Mouse (Mus musculus): ENCODE results near the gene Eno1. TPM values are rescaled to one million over a fixed set of nuclear protein-coding genes. Genes with fewer than 3 reads are reported as not detected.

Eno1 gene
- total RNA-seq (2012; rRNA removed), result 254 and 516 TPM in 2 replicates
- 1,000 to 10,000 TPM in 1 of 2 experiments, 100 to 1,000 TPM in 1; 737 to 5,492 TPM for polyA plus RNA-seq (2012; ENCODE audit: insufficient read depth in 1 of 2, insufficient read length in 2 of 2, low read depth in 1 of 2, low replicate concordance in 2 of 2, missing spikeins in 1 of 2)

- peak within 1 kb of the TSS; percentile 88 for H3K27ac ChIP-seq (ENCODE audit: control insufficient read depth, low read depth, low read length)
- peaks cover 47% of the 10 kb centered on the region for H3K79me2 ChIP-seq (ENCODE audit: control insufficient read depth, insufficient read depth, low read length, poor library complexity)
- peak; percentile 98 for DNase-seq (ENCODE audit: low read depth, low spot score)
- H3K4me3 ChIP-seq (ENCODE audit: control insufficient read depth in 1 of 2, insufficient read depth in 1 of 2, low read depth in 2 of 2, low read length in 2 of 2), result peak within 1 kb of the TSS; percentile 91 to 99
- H3K9me3 ChIP-seq (replicated peaks; ENCODE audit: insufficient read depth, low read length), result no peaks in the 10 kb centered on the region
- no peaks in the 10 kb centered on the region for H3K27me3 ChIP-seq (ENCODE audit: control insufficient read depth in 1 of 2, insufficient read depth in 2 of 2, low read length in 2 of 2)
- H3K4me1 ChIP-seq (ENCODE audit: control insufficient read depth in 1 of 2, insufficient read depth in 2 of 2, low read length in 2 of 2), result peaks cover 7 to 37% of the 10 kb centered on the region in 2 experiments
- H3K36me3 ChIP-seq (ENCODE audit: control insufficient read depth in 1 of 2, insufficient read depth in 2 of 2, low read length in 2 of 2), result peaks cover 8 to 37% of the 10 kb centered on the region in 2 experiments
- H3K9ac ChIP-seq (ENCODE audit: control insufficient read depth, low read depth, low read length, poor library complexity, severe bottlenecking), result peak within 1 kb of the TSS; percentile 92
- TF ChIP-seq HCFC1 (IDR thresholded peaks at IDR 0.05; ENCODE audit: low read depth, low read length) (peak; percentile 68), BHLHE40 (IDR thresholded peaks at IDR 0.05; ENCODE audit: borderline replicate concordance, low read depth, low read length) (peak; percentile 53; the same call in 1 of the 2 replicates), MAX (IDR thresholded peaks at IDR 0.05; ENCODE audit: low read length) (0 out of 2 replicates have a peak, but pooled peaks have one; percentile 44), ZC3H11A (IDR thresholded peaks at IDR 0.05; ENCODE audit: low read depth, low read length) (no peak), EP300 (IDR thresholded peaks at IDR 0.05; ENCODE audit: low read depth in 1 of 2, low read length in 2 of 2) (peak in 1 of 2 experiments; percentile 23; a peak in 1 of 4 replicates), SIN3A (IDR thresholded peaks at IDR 0.05; ENCODE audit: low read length) (peak; percentile 54), JUND (IDR thresholded peaks at IDR 0.05; ENCODE audit: low read depth, low read length) (no peak), ELF1 (IDR thresholded peaks at IDR 0.05; ENCODE audit: low read depth, low read length) (peak; percentile 16; the same call in 1 of the 2 replicates), MAZ (IDR thresholded peaks at IDR 0.05; ENCODE audit: low read depth, low read length) (peak; percentile 95), NELFE (IDR thresholded peaks at IDR 0.05; ENCODE audit: low read depth, low read length) (peak; percentile 84), NRF1 (IDR thresholded peaks at IDR 0.05; ENCODE audit: insufficient read depth, low read depth, low read length, poor library complexity, severe bottlenecking) (peak; percentile 76), E2F4 (IDR thresholded peaks at IDR 0.05; ENCODE audit: borderline replicate concordance, low read depth, low read length) (no peak), MXI1 (IDR thresholded peaks at IDR 0.05; ENCODE audit: low read depth, low read length) (peak; percentile 61), GABPA (IDR thresholded peaks at IDR 0.05; ENCODE audit: low read depth, low read length) (no peak), TAL1 (IDR thresholded peaks at IDR 0.05; ENCODE audit: low read length) (no peak), MYC (IDR thresholded peaks at IDR 0.05; ENCODE audit: low read depth, low read length) (0 out of 2 replicates have a peak, but pooled peaks have one; percentile 48), SMC3 (IDR thresholded peaks at IDR 0.05; ENCODE audit: low read depth, low read length) (no peak), USF1 (IDR thresholded peaks at IDR 0.05; ENCODE audit: low read depth, low read length) (peak; percentile 38), ZMIZ1 (IDR thresholded peaks at IDR 0.05; ENCODE audit: low read depth, low read length) (no peak), RCOR1 (IDR thresholded peaks at IDR 0.05; ENCODE audit: low read depth, low read length) (peak; percentile 15; the same call in 1 of the 2 replicates), TCF12 (IDR thresholded peaks at IDR 0.05; ENCODE audit: low read depth, low read length) (no peak; the same call in 1 of the 2 replicates), TBP (IDR thresholded peaks at IDR 0.05; ENCODE audit: low read depth, low read length) (peak; percentile 84), CHD2 (IDR thresholded peaks at IDR 0.05; ENCODE audit: low read length) (0 out of 2 replicates have a peak, but pooled peaks have one; percentile 12), POLR2A (IDR thresholded peaks at IDR 0.05; ENCODE audit: control insufficient read depth in 1 of 2, insufficient read depth in 1 of 2, low read depth in 1 of 2, low read length in 2 of 2, poor library complexity in 1 of 2) (peak; percentile 51 to 90; a peak in 3 of 4 replicates), RAD21 (IDR thresholded peaks at IDR 0.05; ENCODE audit: low read depth, low read length) (no peak), POLR2AphosphoS2 (IDR thresholded peaks at IDR 0.05; ENCODE audit: low read length) (peak; percentile 82), UBTF (IDR thresholded peaks at IDR 0.05; ENCODE audit: borderline replicate concordance, insufficient read depth, low read depth, low read length) (peak; percentile 54; the same call in 1 of the 2 replicates), MEF2A (IDR thresholded peaks at IDR 0.05; ENCODE audit: extremely low read depth, insufficient replicate concordance, low read depth, low read length, poor library complexity, severe bottlenecking) (no peak), ETS1 (IDR thresholded peaks at IDR 0.05; ENCODE audit: low read depth, low read length) (peak; percentile 23; the same call in 1 of the 2 replicates)
These were observed at the start of gene Eno1 for GRCm38 (mm10) chr4:150236521-150237481. Gene Eno1, plus strand, starts transcription at chr4:150236721.

All from MEL (cell line).